Mouse (Mus musculus) MEL-GATA-1-ER (cell line): Measurements from ENCODE around the gene Engase.

Source experiments
- DNase-seq: peaks from one replicate; pipeline ENCODE4 v3.0.0-alpha.2; 2012; ENCODE audit warnings: low read depth; ENCODE audit errors: extremely low read depth

The Engase gene

GRCm38 (mm10) chr11:118486881-118487772 lies 10.5 kb downstream of the Engase start:
- DNase-seq, result no peak

- DNase-seq, result no peak
These were observed 11.7 kb downstream of the Engase start for GRCm38 (mm10) chr11:118488191-118488906.

GRCm38 (mm10) chr11:118488907-118489270 lies 12.3 kb downstream of the Engase start:
- no peak for DNase-seq

GRCm38 (mm10) chr11:118490566-118491218 lies 14.1 kb downstream of the Engase start:
- no peak for DNase-seq

- no peak for DNase-seq
These were observed 14.6 kb downstream of the Engase start for GRCm38 (mm10) chr11:118491230-118491629.

GRCm38 (mm10) chr11:118493458-118493857 lies 16.8 kb downstream of the Engase start:
- DNase-seq, result no peak

GRCm38 (mm10) chr11:118494001-118494737 lies 17.5 kb downstream of the Engase start:
- DNase-seq, result no peak

GRCm38 (mm10) chr11:118495065-118495464 lies 18.4 kb downstream of the Engase start:
- DNase-seq, result no peak

GRCm38 (mm10) chr11:118496066-118496689 lies 19.5 kb downstream of the Engase start:
- no peak for DNase-seq

- no peak for DNase-seq
These were observed 26.4 kb downstream of the Engase start for GRCm38 (mm10) chr11:118502990-118503389.

- no peak for DNase-seq
These were observed 27.0 kb downstream of the Engase start for GRCm38 (mm10) chr11:118503418-118504179.

- no peak for DNase-seq
These were observed 27.5 kb downstream of the Engase start for GRCm38 (mm10) chr11:118504180-118504454.

GRCm38 (mm10) chr11:118507095-118507494 lies 30.5 kb downstream of the Engase start:
- no peak for DNase-seq

- DNase-seq, result no peak
These were observed 31.3 kb downstream of the Engase start for GRCm38 (mm10) chr11:118507904-118508303.

- no peak for DNase-seq
These were observed 31.7 kb downstream of the Engase start for GRCm38 (mm10) chr11:118508341-118508740.

GRCm38 (mm10) chr11:118511851-118512250 lies 35.2 kb downstream of the Engase start:
- no peak for DNase-seq

GRCm38 (mm10) chr11:118512257-118512910 lies 35.8 kb downstream of the Engase start:
- no peak for DNase-seq

GRCm38 (mm10) chr11:118517924-118518323 lies 41.3 kb downstream of the Engase start:
- no peak for DNase-seq

GRCm38 (mm10) chr11:118518743-118519142 lies 42.1 kb downstream of the Engase start:
- no peak for DNase-seq

GRCm38 (mm10) chr11:118520251-118520650 lies 43.6 kb downstream of the Engase start:
- DNase-seq, result no peak
